Mouse (Mus musculus) large intestine, adult 2 months (tissue): Measurements from ENCODE around the gene Crygc. TPM values are rescaled to one million over a fixed set of nuclear protein-coding genes. Genes with fewer than 3 reads are reported as not detected.

ENCODE experiments used
- DNase-seq: peaks from one replicate; pipeline ENCODE4 v3.0.0-alpha.2; 2012; ENCODE audit warnings: low read depth, low spot score
- WGBS: fragments of 180-500 bp; shearing (Covaris S2); methylation state at CpG from one replicate; pipeline ENCODE4 v1.1.7; 2018; 5-methylcytosine and 5-hydroxymethylcytosine counted together
- polyA plus RNA-seq: library from polyadenylated mRNA; depleted of rRNA; stranded (reverse); fragments of >200 nt; gene quantifications from 2 replicates; pipeline ENCODE4 v1.2.3, GENCODE M21; 2012; rRNA removed

The Crygc gene
- not detected in 2 replicates for polyA plus RNA-seq

DNA sequence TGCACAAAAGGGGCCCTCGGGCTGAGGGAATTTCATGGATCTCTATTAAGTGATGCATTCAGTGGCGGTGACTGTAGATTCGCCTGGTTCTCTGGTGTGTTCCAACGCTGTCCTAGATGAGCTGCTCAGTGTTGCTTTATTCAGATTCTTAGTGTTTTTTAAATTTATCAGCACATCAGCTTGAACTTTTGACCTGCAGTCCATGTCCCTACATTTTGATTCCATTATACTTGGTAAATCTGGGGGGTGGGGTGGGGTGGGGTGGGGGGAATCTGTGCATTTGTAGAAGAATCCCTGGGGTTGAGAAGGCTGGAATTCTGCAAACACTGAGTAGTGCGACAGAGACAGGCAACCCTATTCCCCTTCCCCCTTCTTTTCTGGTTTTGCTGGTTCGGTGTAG, at the start of gene Crygc:
TSS of gene Crygc (minus strand) at position 101 of the 400 bp plus-strand sequence.
- DNase-seq: no peak
- WGBS: 67% methylated on average over 6 of the region's 6 CpGs

DNA sequence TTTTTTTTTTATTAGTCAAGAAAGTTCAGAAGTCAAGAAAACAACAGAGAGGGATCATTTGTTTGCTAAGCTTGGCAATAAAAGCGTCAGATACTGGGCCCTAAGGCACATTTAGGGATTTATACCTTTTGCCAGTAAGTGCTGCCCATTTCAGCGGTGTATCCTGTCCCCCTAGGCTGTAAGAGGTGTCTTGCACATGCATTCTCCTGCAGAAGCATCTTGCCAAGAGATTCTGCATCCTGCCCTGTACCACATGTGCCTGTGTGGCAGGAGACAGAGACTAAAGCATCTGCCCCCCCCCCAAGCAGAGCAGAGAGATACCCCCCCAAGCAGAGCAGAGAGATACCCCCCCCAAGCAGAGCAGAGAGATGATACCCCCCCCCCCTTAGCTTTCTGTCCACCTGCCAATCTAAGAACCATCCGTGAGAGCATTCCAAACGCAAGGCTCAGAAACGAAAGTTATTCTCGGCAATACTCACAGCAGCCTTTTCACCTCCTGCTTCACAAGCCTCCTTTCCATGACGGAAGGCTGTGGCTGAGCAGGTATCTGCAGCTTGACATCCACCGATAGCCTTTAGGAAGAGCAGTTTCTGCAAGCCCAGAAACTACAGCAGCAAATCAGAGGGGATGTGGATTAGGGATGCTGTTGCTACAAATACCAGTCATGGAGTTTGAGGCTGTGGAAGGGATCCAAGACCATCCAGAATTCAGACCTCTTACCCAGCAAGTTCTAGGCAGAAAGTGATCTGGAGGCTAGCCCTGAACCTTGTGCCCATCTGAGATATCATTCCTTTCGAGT, 49.3 kb upstream of the Crygc start, which contains the start of gene D630023F18Rik:
TSS of gene D630023F18Rik (minus strand) at position 641 of the 799 bp plus-strand sequence.
- no peak for DNase-seq
- 10% methylated on average over 9 of the region's 9 CpGs for WGBS

DNA sequence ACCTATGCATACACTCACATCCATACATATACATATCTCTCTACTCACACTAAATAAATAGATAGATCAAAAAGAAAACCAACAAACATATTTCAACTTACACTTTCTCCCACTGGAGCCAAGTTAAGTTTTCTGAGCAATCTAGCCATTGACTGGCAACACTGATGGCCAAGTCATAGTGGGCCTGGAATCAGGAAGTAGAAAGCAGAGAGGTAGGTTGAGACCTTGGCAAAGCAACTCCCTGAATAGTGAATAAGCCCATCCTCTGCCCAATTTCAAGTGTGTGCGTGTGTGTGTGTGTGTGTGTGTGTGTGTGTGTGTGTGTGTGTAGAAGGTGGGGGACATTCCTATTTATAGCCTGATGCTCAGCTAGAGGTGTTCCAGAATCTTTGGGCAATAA, 45.9 kb upstream of the Crygc start, which contains the start of gene Gm28845:
TSS of gene Gm28845 (minus strand) at position 121 of the 400 bp plus-strand sequence.
- DNase-seq: no peak
- WGBS: 78% methylated on average over 1 of the region's 1 CpGs

DNA sequence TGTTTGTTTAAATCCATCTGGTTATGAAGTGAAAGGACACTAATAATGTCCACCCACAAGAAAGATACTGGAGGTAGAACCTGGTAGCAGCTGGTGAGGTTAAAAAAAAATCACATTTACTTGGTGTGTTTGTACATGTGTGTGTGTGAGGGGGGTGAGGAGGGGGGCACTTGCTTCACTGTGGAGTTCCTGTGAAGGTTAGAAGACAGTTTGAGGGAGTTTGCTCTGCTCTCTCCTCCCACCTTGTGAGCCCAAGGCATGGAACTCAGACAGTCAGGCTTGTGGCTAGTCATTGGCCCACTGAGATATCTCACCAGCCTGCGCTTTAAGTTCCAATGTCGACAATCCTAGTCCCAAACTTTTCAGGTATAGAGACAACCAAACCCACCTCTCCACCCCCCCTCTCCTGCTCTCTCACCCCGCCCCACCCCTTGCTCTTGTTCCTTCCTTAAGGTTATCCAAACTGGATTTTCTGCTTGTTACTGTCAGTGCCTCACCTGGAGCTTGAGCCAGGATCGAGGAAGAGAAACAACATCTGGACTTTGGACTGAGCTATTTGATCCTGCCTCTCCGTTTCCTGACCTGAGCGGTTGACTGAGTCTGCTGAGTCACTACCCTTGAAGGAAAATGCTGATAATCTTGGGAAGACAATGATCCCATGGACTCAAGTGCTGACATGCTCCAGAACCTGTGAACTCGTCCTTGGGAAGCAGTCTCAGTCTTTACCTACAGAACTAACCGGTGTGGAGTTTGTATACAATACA, 44.8 kb upstream of the Crygc start:
- 24% methylated on average over 8 of the region's 8 CpGs for WGBS

DNA sequence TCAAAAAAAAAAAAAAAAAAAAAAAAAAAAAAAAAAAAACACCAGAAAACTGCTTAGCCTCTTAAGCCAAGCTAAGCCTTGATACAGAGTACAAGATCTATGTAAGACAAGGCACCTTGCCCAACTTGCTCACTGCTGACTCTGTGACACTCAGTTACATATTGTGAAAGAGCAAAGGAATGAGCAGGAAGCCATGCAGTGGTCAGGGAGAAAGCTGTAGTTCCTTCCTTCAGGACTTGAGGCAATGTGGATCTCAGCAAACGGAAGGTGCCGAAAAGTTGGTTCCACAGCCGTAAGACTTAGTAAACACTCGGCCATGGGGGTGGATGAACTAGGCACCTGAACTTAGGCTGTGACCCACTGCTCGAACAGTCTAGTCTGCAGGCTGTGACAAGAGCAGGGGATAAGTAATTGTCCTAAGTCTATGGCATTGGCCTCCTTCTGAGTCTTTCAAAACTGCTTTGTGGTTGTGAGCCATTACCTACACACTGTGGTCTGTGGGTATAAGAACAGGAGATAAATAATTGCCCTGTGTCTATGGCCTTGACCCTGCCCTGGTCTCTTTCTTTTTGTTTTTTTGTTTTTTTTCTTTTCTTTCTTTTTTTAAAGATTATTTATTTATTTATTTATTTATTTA, 40.2 kb upstream of the Crygc start:
- WGBS: 86% methylated on average over 5 of the region's 5 CpGs
- no peak for DNase-seq

More for the DNA sequence above, 44.8 kb upstream of the Crygc start:
- peak; percentile 90 for DNase-seq

DNA sequence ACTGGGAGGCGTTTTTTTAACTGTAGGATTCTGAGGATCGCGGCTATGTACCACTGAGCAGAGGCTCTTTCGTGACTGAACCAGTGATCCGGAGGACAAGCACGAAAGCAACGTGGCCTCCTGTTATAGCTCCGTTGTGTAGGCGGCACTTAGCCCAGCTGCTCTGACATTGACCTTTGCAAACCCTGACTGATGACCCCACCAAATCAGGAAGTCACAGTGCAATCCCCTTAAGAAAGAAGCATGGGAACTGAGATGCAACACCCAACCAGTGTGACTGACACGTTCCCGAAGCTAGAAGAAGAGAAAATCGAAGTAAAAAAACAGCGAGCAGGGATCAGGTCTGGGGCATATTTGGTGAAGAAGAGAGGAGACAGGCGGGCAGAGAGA, 39.3 kb upstream of the Crygc start:
- 35% methylated on average over 14 of the region's 14 CpGs for WGBS

DNA sequence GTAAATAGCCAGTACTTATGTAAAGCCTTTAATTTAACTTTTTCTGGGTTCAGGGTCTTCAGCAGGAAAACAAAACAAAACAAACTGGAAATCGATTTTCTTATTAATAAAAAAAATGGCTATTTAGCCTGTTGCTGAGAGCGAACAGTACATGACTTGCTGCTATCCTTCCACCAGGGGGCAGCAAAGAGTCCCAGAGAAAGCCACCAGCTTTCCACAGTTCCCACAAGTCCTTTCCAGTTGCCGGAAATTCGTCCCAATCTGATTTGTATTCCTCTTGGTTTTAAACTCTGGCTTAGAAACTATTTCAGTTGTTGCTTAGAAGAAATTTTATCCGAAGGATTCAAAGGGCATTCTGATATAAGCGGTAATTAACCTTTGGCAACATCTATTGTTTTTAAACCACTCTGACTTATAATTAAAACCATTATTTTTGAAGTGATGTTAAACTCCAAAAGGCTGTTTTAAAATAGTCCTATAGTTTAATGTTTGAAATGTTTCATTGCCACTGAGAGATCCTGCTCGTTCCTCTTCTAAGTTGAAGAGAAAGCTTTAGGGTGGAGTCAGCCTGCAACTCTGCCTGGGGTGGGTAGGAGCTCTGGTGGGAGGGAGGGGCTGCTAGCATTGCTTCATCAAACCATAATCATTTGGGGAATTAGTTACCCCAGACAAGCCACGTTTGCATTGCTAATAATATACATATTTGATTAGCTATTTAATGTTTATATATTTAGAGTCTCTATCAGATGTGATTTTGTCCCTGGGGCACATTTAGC, 38.7 kb upstream of the Crygc start:
- WGBS: 3% methylated on average over 8 of the region's 8 CpGs
- DNase-seq: peak; percentile 93

More for the DNA sequence above, 39.3 kb upstream of the Crygc start:
- DNase-seq: no peak

DNA sequence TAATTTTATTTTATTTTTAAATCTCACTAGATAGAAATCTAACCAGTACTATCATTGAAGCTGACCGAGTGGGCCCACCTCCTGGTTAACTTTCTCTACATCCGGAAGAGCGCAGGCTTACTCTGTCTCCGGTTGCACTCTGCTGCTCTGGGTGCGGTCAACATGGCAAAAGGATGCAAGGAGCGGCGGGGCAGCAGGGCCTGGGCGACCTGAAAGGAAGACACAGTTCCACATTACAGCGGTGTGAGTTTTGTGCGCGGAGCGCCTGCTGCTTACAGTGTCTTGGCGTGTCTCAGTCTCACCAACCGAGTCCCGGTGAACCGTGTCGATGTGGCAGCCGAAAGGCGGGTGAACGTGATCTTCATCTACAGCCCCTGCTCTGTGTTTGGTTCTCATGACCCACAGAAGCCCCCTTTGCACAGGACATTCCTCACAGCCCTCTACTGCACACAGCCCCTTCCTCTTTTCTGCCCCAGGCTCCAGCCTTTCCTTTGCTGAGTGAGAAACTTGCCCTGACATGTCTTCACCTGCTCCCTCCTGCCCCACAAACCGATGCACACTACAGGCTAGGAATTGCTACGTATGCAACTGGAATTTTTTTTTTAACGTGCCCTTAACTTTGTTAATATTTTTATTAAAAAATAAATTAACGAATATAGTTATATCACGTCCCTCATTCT, 36.4 kb upstream of the Crygc start:
- no peak for DNase-seq
- WGBS: 83% methylated on average over 25 of the region's 25 CpGs

DNA sequence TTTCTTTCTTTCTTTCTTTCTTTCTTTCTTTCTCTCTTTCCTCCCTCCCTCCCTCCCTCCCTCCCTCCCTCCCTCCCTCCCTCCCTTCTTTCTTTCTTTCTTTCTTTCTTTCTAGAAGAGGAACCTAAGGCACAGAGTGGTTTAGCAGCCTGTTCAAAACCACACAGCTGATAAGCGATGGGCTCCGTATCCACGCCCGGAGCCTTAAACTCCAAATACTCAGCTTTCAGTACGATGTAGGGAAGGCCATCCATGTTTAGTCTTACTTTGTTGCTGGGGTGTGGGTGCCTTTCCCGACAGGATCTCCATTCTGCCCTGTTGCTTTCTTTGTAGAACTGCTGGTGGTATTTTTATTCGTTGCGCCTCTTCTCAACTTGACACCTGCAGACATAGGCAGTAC, 35.7 kb upstream of the Crygc start:
- no peak for DNase-seq
- 88% methylated on average over 8 of the region's 8 CpGs for WGBS

DNA sequence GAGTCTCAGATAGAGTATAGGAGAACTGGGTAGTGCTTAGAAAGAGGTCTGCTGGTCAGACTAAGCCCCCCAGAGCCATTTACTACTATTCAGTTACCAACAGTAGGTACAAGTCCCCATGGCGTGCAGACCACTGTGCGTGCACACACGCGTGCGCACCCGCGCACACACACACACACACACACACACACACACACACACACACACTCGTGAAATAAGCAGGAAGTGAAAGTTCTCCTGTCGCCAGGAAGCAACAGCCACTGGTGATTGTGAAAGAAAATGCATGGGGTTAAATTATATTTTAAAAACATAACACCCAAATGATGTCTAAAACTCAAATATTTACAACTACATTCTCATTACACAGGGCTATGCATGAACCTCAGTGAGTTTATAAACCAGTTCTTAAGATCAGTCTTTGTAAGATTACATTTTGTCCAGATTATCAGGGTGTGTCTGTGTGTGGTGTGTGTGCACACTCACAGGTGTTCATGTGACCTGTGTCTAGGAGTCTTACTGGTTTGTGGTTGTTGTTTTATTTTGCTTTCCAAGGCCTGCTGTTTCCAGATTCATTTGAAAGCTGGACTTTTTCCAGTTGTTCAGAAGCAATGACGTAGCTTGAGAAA, 34.3 kb upstream of the Crygc start:
- DNase-seq: no peak
- WGBS: 84% methylated on average over 10 of the region's 10 CpGs

DNA sequence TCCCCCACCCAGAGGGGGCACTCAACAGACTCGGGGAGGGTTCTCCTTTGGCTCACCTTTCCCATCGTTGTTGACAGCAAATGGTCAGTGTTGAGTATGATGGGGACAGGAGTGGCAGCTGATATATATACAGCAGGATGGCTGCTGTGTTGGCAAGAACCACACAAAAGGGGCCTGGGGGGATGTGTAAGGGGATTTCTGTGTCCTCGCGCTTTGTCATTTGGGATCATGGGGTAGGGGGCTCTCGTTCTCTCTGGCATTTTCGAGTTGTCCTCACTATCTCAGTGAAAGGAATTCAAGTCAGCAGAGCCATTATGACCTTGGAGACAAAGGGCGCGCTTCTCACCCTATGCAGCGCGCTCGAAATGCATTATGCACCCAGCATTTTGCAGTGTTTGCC, 29.8 kb upstream of the Crygc start, which contains the start of gene Cryga:
TSS of gene Cryga (minus strand) at position 101 of the 400 bp plus-strand sequence.
- no peak for DNase-seq
- WGBS: 89% methylated on average over 11 of the region's 11 CpGs

DNA sequence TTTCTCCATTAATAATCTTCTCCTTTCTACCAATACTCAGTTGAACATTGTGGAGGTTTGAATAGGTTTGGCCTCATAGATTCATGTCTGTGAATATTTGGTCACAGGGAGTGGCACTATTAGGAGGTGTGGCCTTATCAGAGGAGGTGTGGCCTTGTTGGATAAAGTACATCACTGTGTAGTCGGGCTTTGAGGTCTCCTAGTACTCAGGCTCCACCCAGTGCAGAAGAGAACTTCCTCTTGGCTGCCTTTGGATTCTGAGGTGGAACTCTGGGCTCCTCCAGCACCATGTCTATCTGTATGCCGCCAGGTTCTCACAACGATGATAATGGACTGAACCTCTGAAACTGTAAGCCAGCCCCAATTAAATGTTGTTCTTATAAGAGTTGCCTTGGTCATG, 23.5 kb upstream of the Crygc start:
- DNase-seq: no peak
- 63% methylated on average over 3 of the region's 3 CpGs for WGBS

DNA sequence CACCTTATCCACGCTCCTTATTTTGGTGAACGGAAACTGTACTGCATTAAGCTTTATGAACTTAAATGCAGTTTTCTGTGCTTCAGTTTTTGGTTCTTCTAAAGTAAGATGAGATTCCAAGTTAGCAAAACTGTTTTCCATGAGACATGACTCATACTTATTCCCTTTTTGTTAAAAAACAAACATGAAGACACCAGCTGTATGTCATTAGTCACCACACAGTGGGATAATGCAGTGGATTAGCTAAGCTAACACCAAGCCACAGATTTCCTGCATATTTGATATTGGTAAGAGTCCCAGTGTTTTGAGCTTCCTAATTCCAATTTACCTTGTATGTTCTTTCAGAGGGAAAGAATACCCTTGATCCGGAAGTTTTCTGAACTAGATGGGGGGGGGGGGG, 18.1 kb upstream of the Crygc start:
- DNase-seq: no peak
- WGBS: 90% methylated on average over 3 of the region's 3 CpGs

DNA sequence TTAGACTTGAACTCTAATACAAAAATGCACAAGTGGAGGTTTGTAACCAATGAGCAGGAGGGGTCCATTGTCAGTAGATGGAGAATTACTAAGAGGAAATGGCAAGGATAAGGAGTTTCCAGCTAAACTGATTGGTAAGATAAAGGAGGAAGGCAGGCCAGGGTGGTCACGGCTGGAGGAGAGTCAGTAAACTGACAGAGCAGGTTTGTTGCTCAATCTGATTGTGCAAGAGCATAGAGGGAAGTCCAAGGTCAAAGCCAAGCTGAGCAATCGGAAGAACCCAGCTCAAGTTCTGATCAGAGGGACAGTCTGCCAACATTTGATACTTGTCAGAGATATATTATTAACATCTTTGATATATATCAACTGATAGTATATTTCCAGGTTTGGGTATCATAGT, 16.9 kb upstream of the Crygc start:
- WGBS: 15% methylated on average over 2 of the region's 2 CpGs
- no peak for DNase-seq

DNA sequence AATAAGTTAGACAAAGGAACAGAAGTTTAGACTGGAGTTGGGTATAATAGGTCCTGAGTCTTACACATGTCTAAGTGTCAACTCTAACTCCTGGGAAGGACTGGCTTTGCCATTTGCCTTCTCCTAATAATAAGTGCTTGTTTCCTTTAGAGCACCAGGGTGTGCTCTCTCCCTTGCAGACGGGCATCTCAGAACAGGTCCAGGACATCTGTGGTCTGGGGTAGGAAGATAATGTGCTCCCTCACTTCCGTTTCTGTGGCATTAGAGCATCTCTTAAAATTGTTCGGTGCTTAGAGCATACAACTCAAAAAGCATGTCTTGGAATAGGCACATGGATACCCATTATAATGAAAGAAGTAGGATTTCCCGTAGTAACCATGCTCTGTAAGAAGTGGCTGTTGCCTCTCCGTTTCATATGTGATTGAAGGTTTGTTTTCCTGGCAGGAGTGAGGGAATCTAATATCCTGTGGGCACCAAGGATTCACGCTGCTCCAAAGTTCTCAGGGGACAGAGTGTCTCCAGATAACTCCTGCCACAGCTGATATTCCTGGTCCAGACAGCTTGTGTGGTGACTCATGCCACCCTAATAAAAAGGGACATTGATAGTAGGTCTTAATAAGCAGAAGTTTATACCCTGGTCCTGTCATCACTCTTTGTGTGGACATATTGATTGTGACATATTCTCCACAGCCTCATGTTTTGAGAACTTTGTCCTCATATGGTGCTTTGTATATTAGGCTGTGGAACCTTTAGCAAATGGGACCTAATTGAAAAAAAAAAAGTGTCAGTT, 15.3 kb upstream of the Crygc start:
- DNase-seq: no peak
- 84% methylated on average over 6 of the region's 6 CpGs for WGBS

DNA sequence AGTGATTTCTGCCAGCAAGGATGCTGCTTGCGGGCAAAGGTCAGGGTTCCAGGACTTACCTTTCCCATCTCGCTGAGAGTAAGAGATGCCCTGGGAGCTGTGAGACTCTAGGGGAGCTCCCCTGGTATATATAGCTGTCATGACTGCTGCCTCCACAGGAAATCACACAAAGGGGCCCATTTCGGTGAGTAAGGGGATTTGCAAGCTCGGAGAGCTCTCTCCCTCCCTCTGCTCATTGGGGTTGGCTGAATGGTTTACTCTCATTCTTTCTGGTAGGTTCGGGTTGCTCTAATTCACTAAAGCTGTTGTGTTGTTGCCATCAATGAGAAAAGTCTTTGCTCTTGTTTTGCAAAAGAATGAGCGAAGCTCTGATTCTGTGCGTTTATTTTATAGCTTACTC, 8.7 kb upstream of the Crygc start, which contains the start of gene Crygb:
TSS of gene Crygb (minus strand) at position 101 of the 400 bp plus-strand sequence.
- DNase-seq: no peak
- WGBS: 49% methylated on average over 7 of the region's 7 CpGs

DNA sequence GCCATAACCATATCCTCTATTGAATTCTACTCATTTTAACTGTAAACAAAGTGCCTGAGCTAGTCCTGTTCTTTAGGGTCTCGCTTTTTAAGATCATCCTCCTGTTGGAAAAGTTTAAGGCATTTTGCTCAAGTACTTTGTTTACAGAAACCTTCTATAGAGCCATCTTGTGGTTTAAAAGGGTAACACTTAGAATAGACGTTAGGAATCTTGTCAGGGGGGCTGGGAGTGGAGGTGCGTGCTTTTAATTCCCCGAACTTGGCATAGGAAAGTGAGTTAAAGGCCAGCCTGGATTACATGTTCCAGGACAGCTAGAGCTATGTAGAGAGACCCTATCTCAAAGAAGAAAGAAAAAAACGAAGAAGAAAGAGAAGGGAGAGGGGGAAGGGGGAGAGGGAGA, 2.1 kb upstream of the Crygc start:
- 12% methylated on average over 5 of the region's 5 CpGs for WGBS
- no peak for DNase-seq

DNA sequence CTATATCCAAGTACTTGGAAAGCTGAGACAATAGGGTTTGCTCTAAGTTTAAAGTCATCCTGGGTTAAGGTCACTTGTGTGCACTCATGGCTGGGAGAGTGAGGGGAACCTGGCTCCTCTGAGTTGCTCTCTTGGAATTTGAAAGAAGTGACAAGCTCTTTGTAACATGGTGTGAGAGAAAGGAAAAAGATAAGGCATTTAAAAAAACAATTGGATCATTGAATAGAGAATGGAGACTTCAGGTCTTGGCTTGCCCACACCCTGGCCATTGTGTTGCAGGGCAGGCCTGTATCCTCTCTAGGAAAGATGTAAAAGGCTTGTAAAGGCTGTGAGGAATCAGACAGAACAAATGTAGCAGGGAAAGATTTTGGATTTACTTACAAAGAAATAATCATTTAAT, 5.6 kb downstream of the Crygc start:
- DNase-seq: no peak
